Mouse (Mus musculus): ENCODE results near the gene Rnls. TPM values are rescaled to one million over a fixed set of nuclear protein-coding genes. Genes with fewer than 3 reads are reported as not detected.
A peak's percentile ranks its signal among the peaks of the same experiment; 100 is the strongest.

The Rnls gene
- polyA plus RNA-seq, 1 experiment, result 1.4 TPM

DNA sequence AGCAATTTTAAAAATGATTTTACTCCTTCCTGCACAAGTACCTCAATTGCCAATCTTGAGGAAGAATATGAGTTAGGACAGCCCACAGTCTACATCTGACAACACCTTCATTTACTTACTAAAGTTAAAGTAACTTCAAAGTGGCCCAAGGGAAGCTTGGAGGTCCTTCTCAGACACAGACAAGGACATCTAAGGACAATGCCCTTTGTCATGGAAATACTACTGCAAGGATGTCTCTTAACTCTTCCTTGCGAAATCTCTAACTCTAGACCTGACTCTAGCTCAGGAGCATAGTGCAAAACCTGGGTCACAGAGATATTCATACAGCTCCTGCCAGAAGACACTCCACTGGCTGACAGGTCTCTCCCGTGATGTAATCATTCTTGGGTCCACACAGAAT, 147.9 kb downstream of the Rnls start:
- 96% methylated on average over 2 of the region's 2 CpGs for WGBS
- H3K4me3 ChIP-seq (ENCODE audit: control insufficient read depth, insufficient read depth, low read length), result no peak overlapping the region
- H3K27me3 ChIP-seq (ENCODE audit: control insufficient read depth, insufficient read depth, low read length), result no peaks in the 10 kb centered on the region
- H3K4me1 ChIP-seq (replicated peaks; ENCODE audit: control insufficient read depth, insufficient read depth, low read length), result no peaks in the 10 kb centered on the region
- H3K36me3 ChIP-seq (ENCODE audit: control insufficient read depth, insufficient read depth, low read length), result no peaks in the 10 kb centered on the region
- no peak for TF ChIP-seq POLR2A (IDR thresholded peaks at IDR 0.05; ENCODE audit: control insufficient read depth, extremely low read depth, insufficient read depth, low read length, poor library complexity)
- no peak for TF ChIP-seq CTCF (IDR thresholded peaks at IDR 0.05; ENCODE audit: borderline replicate concordance, control insufficient read depth, extremely low read depth, insufficient read depth, low read length, poor library complexity)
- no peak for DNase-seq
- H3K27ac ChIP-seq (ENCODE audit: control insufficient read depth, insufficient read depth, low read length), result no peak overlapping the region

DNA sequence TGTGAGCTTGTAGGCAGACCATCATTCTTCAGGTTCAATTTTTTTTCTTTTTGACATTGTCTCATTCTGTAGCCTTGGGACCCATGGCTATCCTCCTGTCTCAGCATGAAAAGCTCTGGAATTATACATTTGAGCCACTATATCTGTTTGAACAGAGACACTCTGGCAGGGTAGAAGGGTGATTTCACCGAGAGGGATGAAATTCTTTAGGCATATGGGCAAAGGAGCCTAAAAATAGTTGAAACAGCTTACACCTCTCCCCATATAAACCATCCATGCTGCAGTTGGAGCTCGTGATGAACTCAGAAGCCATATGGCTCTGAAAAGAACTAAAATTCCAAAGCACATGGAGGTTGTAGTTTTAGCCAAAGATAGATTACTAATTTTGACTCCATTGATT, 151.7 kb downstream of the Rnls start:
- Histone ChIP-seq H3K27ac (ENCODE audit: control insufficient read depth, insufficient read depth, low read length) (no peak overlapping the region), H3K36me3 (ENCODE audit: control insufficient read depth, insufficient read depth, low read length) (no peaks in the 10 kb centered on the region), H3K4me1 (replicated peaks; ENCODE audit: control insufficient read depth, insufficient read depth, low read length) (no peaks in the 10 kb centered on the region), H3K4me3 (ENCODE audit: control insufficient read depth, insufficient read depth, low read length) (no peak overlapping the region), H3K27me3 (ENCODE audit: control insufficient read depth, insufficient read depth, low read length) (no peaks in the 10 kb centered on the region)
- no peak for DNase-seq
- WGBS, result 95% methylated on average over 2 of the region's 2 CpGs
- TF ChIP-seq CTCF (IDR thresholded peaks at IDR 0.05; ENCODE audit: borderline replicate concordance, control insufficient read depth, extremely low read depth, insufficient read depth, low read length, poor library complexity) (no peak), POLR2A (IDR thresholded peaks at IDR 0.05; ENCODE audit: control insufficient read depth, extremely low read depth, insufficient read depth, low read length, poor library complexity) (no peak)

DNA sequence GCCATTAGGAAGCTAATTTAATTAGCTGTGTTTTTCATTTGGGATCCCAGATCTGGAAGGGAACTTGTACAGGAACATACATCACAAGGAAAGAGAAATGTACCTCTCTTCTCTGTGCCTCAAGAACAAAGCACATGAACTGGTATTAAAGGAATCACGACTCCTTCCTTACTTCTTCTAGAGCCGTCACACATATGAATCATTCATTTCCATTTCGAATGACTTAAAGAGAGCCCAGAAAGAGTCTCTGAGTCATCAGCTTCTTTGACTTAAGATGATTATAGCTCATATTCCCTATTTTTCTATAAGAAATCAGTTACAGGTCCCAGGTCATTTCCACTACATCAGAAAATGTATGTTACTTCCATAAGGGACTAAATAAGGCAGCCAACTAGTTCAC, 159.2 kb downstream of the Rnls start:
- DNase-seq, result no peak
- 95% methylated on average over 3 of the region's 3 CpGs for WGBS
- Histone ChIP-seq H3K36me3 (ENCODE audit: control insufficient read depth, insufficient read depth, low read length) (no peaks in the 10 kb centered on the region), H3K27ac (ENCODE audit: control insufficient read depth, insufficient read depth, low read length) (no peak overlapping the region), H3K27me3 (ENCODE audit: control insufficient read depth, insufficient read depth, low read length) (no peaks in the 10 kb centered on the region), H3K4me1 (replicated peaks; ENCODE audit: control insufficient read depth, insufficient read depth, low read length) (peaks cover 3% of the 10 kb centered on the region), H3K4me3 (ENCODE audit: control insufficient read depth, insufficient read depth, low read length) (no peak overlapping the region)
- TF ChIP-seq CTCF (IDR thresholded peaks at IDR 0.05; ENCODE audit: borderline replicate concordance, control insufficient read depth, extremely low read depth, insufficient read depth, low read length, poor library complexity) (no peak), POLR2A (IDR thresholded peaks at IDR 0.05; ENCODE audit: control insufficient read depth, extremely low read depth, insufficient read depth, low read length, poor library complexity) (no peak)

DNA sequence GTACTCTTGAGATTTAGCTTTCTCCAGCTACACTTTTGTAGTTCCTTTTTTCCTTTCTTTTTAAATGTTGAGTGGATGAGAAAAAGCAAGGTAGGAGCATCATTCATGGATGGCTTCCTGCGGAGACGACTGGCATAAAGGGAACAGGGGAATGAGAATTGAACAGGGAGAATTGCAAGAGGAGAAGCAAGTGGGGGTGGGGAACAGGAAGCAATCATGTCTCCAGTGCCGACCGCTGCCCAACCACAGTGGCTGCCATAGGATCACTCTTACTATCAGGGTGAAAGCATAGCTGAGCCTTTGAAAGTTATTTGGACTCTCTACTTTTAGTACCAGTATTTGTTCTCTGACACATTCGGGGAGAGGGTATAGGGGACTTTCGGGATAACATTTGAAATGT, 160.8 kb downstream of the Rnls start:
- Histone ChIP-seq H3K4me3 (ENCODE audit: control insufficient read depth, insufficient read depth, low read length) (no peak overlapping the region), H3K36me3 (ENCODE audit: control insufficient read depth, insufficient read depth, low read length) (no peaks in the 10 kb centered on the region), H3K27ac (ENCODE audit: control insufficient read depth, insufficient read depth, low read length) (no peak overlapping the region), H3K27me3 (ENCODE audit: control insufficient read depth, insufficient read depth, low read length) (no peaks in the 10 kb centered on the region), H3K4me1 (replicated peaks; ENCODE audit: control insufficient read depth, insufficient read depth, low read length) (peaks cover 3% of the 10 kb centered on the region)
- TF ChIP-seq POLR2A (IDR thresholded peaks at IDR 0.05; ENCODE audit: control insufficient read depth, extremely low read depth, insufficient read depth, low read length, poor library complexity) (no peak), CTCF (IDR thresholded peaks at IDR 0.05; ENCODE audit: borderline replicate concordance, control insufficient read depth, extremely low read depth, insufficient read depth, low read length, poor library complexity) (no peak)
- no peak for DNase-seq
- 25% methylated on average over 6 of the region's 6 CpGs for WGBS

DNA sequence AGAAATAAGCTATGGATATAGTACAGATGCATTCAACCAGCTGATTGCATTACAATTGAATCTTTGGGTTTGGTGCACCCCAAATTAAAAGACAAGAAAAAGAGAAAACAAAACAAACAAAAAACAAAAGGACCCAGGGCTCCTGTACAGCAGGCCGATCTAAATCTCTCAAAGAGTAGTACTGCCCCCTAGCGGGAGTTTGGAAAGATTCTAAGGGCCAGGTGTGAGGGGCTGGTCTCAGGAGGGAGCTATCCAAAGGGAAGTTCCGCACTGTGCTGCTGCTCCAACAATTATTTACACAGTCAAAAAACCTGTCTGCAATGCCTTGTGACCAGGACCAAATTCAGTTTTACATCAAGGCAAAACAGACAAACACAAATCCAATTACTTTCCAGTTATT, 165.1 kb downstream of the Rnls start:
- peaks cover 26% of the 10 kb centered on the region for H3K4me1 ChIP-seq (replicated peaks; ENCODE audit: control insufficient read depth, insufficient read depth, low read length)
- no peaks in the 10 kb centered on the region for H3K27me3 ChIP-seq (ENCODE audit: control insufficient read depth, insufficient read depth, low read length)
- no peak overlapping the region for H3K27ac ChIP-seq (ENCODE audit: control insufficient read depth, insufficient read depth, low read length)
- peak; percentile 83 for DNase-seq
- whole genome bisulfite sequencing, result 7% methylated on average over 3 of the region's 3 CpGs
- TF ChIP-seq CTCF (IDR thresholded peaks at IDR 0.05; ENCODE audit: borderline replicate concordance, control insufficient read depth, extremely low read depth, insufficient read depth, low read length, poor library complexity) (no peak), POLR2A (IDR thresholded peaks at IDR 0.05; ENCODE audit: control insufficient read depth, extremely low read depth, insufficient read depth, low read length, poor library complexity) (no peak)
- no peak overlapping the region for H3K4me3 ChIP-seq (ENCODE audit: control insufficient read depth, insufficient read depth, low read length)
- H3K36me3 ChIP-seq (ENCODE audit: control insufficient read depth, insufficient read depth, low read length), result no peaks in the 10 kb centered on the region

- H3K4me3 ChIP-seq (ENCODE audit: control insufficient read depth, insufficient read depth, low read length), result no peak overlapping the region
- no peaks in the 10 kb centered on the region for H3K27me3 ChIP-seq (ENCODE audit: control insufficient read depth, insufficient read depth, low read length)
- no peak for TF ChIP-seq CTCF (IDR thresholded peaks at IDR 0.05; ENCODE audit: borderline replicate concordance, control insufficient read depth, extremely low read depth, insufficient read depth, low read length, poor library complexity)
- TF ChIP-seq POLR2A (IDR thresholded peaks at IDR 0.05; ENCODE audit: control insufficient read depth, extremely low read depth, insufficient read depth, low read length, poor library complexity), result no peak
- peak; percentile 16 for DNase-seq
- no peaks in the 10 kb centered on the region for H3K36me3 ChIP-seq (ENCODE audit: control insufficient read depth, insufficient read depth, low read length)
- 70% methylated on average over 5 of the region's 5 CpGs for WGBS
- no peak overlapping the region; the same call in 1 of the 2 replicates for H3K27ac ChIP-seq (ENCODE audit: control insufficient read depth, insufficient read depth, low read length)
- H3K4me1 ChIP-seq (replicated peaks; ENCODE audit: control insufficient read depth, insufficient read depth, low read length), result peaks cover 28% of the 10 kb centered on the region
Observed at GRCm38 (mm10) chr19:33225858-33226705, 166.0 kb downstream of the Rnls start.
